Mouse (Mus musculus) MEL (cell line): ENCODE measurements around the gene Cry1.

Experiments
- CHD1 ChIP-seq: IDR thresholded peaks from 2 replicates; pipeline ENCODE4 v1.6.1; 2012; ENCODE audit warnings: low read depth, mild to moderate bottlenecking, inconsistent platforms, low read length, improper control_type of control experiment
- CTCF ChIP-seq, 3 experiments: IDR thresholded peaks in 2 of 3; conservative IDR thresholded peaks in 1 of 3; 2 replicates each; pipeline ENCODE4 v1.5.1; 2011 to 2012; ENCODE audit warnings: low read length in 3 of 3, low read depth in 2 of 3, mild to moderate bottlenecking in 2 of 3, improper control_type of control experiment in 1 of 3, inconsistent platforms in 1 of 3, mixed read lengths in 1 of 3, moderate library complexity in 1 of 3; ENCODE audit not compliant: control insufficient read depth in 1 of 3, insufficient read depth in 1 of 3, poor library complexity in 1 of 3, severe bottlenecking in 1 of 3
- E2F4 ChIP-seq: IDR thresholded peaks from 2 replicates; pipeline ENCODE4 v1.6.1; 2011; ENCODE audit warnings: low read depth, low read length, improper control_type of control experiment, borderline replicate concordance
- MAX ChIP-seq: IDR thresholded peaks from 2 replicates; pipeline ENCODE4 v1.6.1; 2011; ENCODE audit warnings: low read length, improper control_type of control experiment
- POLR2A ChIP-seq, 2 experiments: IDR thresholded peaks; 2 replicates each; pipeline ENCODE4 v1.6.1; 2011 to 2012; ENCODE audit warnings: low read length in 2 of 2, mild to moderate bottlenecking in 2 of 2, control low read depth in 1 of 2, improper control_type of control experiment in 1 of 2, low read depth in 1 of 2, moderate library complexity in 1 of 2; ENCODE audit not compliant: control insufficient read depth in 1 of 2, insufficient read depth in 1 of 2, poor library complexity in 1 of 2
- RAD21 ChIP-seq: IDR thresholded peaks from 2 replicates; pipeline ENCODE4 v1.6.1; 2011; ENCODE audit warnings: mild to moderate bottlenecking, low read depth, low read length, improper control_type of control experiment
- TBP ChIP-seq: IDR thresholded peaks from 2 replicates; pipeline ENCODE4 v1.8.0; 2011; ENCODE audit warnings: low read depth, low read length, improper control_type of control experiment
- USF2 ChIP-seq, 2 experiments: IDR thresholded peaks; 2 replicates each; pipeline ENCODE4 v1.6.1; 2011 to 2012; ENCODE audit warnings: improper control_type of control experiment in 2 of 2, low read length in 2 of 2, borderline replicate concordance in 1 of 2, inconsistent platforms in 1 of 2, low read depth in 1 of 2, mild to moderate bottlenecking in 1 of 2; ENCODE audit not compliant: insufficient read depth in 1 of 2

GRCm38 (mm10) chr10:85127395-85128287 is 57.2 kb downstream of the Cry1 start, which contains the start of gene Mterf2:
- TF ChIP-seq E2F4, result no peak
- TF ChIP-seq CTCF (IDR thresholded peaks at IDR 0.05 in 2 of 3, conservative IDR thresholded peaks at IDR 0.05 in 1 of 3; ENCODE audit: control insufficient read depth in 1 of 3, insufficient read depth in 1 of 3, low read depth in 2 of 3, low read length in 3 of 3, poor library complexity in 1 of 3, severe bottlenecking in 1 of 3), result peak in 2 of 3 experiments; percentile 10 to 26; a peak in 2 of 6 replicates
- TF ChIP-seq RAD21, result peak; percentile 15
- 0 out of 2 replicates have a peak, but pooled peaks have one; percentile 13 for TF ChIP-seq TBP
- TF ChIP-seq POLR2A (IDR thresholded peaks at IDR 0.05; ENCODE audit: control insufficient read depth in 1 of 2, insufficient read depth in 1 of 2, low read depth in 1 of 2, low read length in 2 of 2, poor library complexity in 1 of 2), result peak; percentile 27 to 48; a peak in 1 of 4 replicates
- no peak for TF ChIP-seq CHD1
- TF ChIP-seq MAX, result no peak
- no peak for TF ChIP-seq USF2 (IDR thresholded peaks at IDR 0.05; ENCODE audit: borderline replicate concordance in 1 of 2, insufficient read depth in 1 of 2, low read depth in 1 of 2, low read length in 2 of 2)
